Mouse (Mus musculus): ENCODE data around the gene Plcz1.

Plcz1 gene

DNA sequence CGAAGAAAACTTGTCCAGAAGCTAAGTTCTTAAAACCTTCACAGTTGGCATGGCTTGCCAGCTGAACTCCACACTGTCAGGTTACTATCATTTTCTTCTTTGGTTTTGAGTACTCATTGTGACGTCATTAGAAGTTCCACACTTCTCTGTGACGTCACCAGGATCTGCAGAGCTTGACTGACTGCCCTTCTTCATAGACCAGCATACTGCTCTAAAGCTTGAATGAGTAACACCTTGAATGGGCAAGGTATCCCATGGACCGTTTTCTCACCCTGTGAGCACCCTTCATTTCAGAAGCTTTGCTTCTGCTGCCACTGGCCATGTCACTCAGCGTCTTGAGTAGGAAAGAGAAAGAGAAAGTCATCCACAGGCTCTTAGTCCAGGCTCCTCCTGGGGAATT is at the start of gene Plcz1:
Gene Plcz1 (minus strand): TSS at position 101 of the 400 bp plus-strand sequence.
- DNase-seq (ENCODE audit: low spot score in 2 of 2): no peak

DNA sequence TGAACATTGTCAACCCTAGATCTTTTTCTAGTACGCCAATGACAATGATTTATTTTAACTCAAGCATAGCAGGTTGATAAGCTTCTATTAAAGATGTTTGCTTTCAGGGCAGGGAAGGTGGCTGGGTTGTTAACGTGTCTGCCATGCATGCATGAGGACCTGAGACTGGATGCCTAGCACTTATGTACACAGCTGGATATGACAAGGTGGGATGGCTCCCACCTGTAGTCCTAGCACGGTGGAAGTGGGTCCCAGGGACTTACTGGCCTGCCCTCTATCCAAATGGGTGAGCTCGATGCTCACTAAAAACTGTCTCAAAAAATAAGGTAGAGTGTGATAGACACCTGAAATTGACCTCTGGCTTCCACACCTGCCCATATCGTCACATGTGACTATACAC is 48.6 kb upstream of the Plcz1 start:
- no peak for DNase-seq (ENCODE audit: low spot score in 2 of 2)

DNA sequence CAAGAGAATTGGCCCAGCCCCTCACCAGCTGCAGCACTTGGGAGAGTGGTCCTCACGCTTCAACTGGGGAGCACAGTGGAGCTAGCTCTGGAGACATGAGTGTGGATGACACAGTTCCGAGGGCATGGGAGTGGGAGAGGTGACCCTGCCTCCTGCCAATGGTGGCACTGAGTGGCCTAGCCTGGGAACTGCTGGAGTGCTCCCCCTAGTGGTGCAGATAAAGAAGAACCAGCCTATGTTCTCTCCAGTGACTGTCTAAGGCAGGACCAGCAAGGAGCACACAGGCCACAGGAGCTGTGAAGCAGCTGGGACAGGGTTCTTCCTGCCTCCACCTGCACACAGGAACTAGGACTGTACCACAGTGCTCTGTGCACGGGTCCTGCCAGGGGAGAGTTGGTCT is 40.5 kb upstream of the Plcz1 start:
- DNase-seq (ENCODE audit: low spot score in 2 of 2): no peak

DNA sequence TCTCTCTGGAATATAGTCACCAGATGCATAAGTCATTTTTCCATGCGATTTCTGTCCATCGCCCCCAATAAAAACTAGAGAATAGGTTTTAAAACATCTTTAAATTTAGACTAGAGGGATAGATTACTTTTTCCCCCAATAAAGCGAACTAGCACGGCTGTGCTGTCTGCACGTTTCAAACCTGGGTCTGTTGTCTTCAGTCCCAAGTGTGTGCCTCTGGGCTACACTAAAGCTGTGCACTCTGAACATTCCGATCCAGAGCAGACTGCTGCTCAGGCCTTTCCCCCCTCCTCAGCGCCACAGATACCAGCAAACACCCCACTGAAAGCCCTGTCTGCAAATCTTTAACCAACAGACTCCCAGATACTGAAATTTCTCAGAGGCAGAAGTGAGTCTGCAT is 39.7 kb upstream of the Plcz1 start:
- DNase-seq (ENCODE audit: low spot score in 2 of 2): no peak

DNA sequence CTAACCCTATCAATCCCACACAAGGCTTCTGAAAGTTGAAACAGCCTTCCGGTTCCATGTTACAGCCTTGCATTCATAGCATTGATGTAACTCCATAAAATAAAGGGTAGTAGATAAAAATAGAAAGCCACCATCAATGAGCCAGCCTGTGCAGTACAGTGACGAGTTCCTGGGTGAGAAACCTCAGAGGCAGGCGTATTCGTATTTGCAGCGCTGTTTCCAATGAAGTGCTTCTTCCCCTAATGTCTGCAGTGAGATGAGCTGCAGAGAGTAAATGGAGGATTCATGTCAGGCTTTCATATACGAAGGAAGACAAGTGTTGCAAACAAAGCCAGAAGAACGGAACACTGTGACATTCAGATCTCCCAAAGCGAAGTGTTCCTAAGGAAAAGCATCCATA is 27.9 kb upstream of the Plcz1 start:
- DNase-seq (ENCODE audit: low spot score in 2 of 2): no peak

DNA sequence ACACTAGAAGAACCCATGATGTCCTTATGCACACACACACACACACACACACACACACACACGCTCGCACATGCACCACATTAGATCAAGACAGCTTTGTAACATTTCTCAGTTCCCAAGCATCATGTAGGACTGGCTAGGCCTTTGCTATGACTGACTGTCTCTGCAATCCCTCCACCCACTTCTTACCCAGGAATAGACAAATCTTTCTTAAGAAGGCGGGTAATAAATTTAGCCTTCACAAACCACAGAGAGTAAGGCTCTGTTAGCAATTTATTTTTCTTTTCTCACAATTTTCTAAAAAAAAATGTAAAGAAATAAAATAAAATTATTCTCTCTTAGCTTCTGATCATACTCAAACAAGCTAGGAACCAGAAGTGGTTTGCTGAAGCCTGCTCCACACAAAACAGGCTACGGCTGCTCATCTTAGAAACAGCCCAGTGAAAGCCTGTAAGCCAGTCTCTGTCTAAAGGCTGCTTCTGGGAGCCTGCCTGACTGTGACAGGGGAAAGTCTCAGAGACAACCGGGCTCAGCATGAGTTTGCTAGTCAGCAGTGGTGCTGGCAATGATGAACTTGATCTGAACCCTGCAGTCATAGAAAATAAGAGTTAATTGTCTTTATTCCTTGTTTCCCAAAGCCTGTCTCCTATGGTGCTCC is 13.1 kb upstream of the Plcz1 start:
- DNase-seq (ENCODE audit: low spot score in 2 of 2): peak in 1 of 2 experiments; percentile 12

DNA sequence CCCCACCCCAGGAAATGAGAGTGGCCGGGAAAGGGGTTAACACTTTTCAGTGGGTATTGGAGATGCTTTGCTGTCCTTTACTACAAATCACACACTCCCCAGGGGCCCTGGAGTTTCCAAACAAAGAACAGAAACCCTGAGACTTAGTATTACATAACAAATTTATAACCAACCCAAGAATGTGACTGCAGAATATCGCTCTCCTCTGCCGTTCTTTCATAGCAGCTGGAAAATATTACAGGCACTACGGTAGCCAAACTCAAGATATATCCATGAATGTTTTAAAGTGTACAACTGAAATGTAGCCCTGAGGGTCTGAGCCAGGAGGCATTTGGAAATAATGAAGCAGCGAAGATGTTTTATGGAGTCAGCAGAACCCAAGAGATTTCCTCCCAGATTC is 10.2 kb upstream of the Plcz1 start:
- DNase-seq (ENCODE audit: low spot score in 2 of 2): no peak

DNA sequence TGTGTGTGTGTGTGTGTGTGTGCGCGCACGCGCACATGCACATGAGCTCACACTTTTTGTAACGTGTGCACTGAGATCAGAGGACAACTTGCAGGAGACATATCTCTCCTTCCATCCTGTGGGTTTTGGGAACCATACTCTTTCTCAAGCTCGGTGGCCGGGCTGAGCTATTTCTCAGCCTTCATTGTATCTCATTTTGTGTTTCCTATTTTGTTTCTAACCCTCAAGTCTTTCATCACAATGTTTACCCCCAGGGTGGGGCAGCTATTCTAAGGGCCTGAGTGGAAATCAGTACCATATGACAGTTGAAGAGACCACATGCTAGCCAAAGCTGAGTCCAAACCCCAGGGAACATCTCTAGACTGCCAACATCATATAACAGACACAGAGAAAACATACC is 305 bp downstream of the Plcz1 start, which contains the start of gene Capza3:
Gene Capza3 (plus strand): TSS at position 301 of the 400 bp plus-strand sequence.
- no peak for DNase-seq (ENCODE audit: low spot score in 2 of 2)

DNA sequence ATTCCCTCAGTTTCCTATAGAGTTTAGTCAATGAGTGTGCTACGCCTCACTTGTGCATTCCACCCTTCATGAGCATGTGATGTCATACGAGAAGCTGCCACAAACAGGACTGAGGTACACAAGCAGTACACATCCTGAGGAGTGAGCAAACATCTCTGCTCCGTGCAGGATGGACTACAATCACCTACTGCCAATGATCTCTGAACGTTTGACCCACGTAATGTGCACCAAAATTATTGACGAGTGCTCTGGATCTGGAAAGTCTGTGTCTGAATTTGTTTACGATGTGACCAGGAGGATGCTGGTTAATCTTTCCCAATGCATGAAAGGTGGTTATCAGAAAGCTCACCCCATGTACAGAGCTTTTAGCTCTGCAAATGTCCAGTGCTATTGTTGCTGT is 16.9 kb downstream of the Plcz1 start:
- no peak for DNase-seq (ENCODE audit: low spot score in 2 of 2)

DNA sequence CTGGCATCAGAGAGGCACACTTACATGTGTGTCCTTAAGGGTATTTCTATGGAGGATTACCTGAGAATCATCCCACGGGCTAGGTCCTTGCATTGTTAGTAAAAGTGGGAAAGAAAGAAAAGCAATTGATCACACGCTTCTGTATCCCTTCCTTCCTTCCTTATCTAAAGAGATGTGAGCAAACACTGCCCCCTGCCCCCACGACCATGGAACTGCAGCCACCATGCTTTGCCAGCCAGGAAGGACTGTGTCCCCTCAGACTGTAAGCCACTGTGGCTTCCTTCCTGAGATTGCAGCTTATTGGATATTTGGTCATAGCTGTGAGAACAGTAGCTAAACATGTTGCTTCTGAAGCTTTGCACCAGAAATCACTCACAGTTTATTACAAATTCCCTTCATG is 36.1 kb downstream of the Plcz1 start:
- DNase-seq (ENCODE audit: low spot score in 2 of 2): no peak

DNA sequence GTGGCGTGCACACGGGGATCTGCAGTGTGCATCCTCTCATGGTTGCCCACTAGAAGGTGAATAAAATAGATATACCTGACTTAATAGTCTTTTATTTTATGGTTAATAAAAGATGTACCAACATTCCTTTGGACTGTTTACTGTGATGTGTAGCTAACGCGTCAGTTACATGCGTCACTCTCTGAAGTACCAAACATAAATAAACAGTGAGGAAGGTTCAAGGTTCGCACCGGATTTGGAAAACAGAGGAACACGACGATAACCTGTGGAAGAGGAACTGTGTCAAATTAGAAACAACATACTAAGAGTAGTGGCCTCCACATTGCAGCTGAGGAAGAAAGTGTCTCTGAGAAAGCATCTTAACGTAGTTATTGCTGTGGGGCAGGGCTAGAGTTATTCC is 51.7 kb downstream of the Plcz1 start:
- DNase-seq (ENCODE audit: low spot score in 2 of 2): no peak

DNA sequence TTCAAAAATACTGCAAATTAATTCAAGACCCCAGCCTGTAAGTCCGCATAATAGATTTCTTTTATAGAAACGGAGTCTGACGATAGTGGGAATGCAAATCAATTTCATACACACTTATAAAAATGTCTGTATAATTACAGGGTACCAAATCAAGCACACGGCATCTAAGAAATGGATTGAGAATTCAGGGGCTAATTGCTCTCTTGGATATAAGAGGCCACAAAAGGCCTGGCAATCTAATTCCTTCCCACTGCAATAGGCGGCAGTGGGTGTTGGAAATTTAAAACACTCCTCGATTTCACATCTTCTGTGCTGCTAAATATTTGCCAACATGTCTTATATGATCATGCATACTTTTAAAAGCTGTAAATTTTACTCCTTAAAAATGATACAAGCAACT is 52.2 kb downstream of the Plcz1 start:
- no peak for DNase-seq (ENCODE audit: low spot score in 2 of 2)

DNA sequence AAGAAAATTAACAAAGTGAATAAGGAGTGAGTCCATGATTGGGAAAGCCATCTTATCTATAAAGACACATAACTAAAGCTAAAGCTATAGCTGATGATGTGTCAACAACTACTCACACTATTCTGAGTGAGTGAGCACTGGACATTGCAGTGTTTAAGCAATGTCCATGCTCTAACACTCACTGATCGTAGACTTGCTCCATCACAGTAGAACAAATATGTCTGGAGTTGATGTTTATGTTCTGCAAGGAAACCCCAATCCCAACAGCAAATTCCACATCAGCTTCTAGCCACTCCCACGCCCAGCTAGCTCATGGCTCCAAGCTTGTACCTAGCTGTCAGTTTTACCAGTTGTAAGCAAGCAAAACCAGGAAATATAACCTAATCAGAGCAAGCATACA is 54.7 kb downstream of the Plcz1 start:
- no peak for DNase-seq (ENCODE audit: low spot score in 2 of 2)

DNA sequence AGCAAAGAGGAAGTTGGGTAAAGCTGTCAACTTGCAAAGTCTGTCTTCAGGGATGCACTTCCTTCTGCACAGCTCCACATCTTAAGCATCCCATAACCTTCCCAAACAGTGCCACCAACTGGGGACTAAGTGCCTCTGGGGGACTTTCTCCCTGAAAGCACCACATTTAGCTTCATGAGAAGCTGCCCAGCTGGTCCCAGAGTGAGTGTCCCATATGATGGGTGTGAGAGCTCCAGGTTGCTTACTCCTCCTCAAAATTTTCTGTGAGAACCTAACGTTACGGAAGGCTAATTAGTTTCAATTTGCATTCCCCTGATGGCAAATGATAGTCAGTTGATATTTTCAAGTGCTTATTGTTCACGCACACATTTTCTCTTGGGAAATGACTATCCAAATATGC is 57.2 kb downstream of the Plcz1 start:
- DNase-seq (ENCODE audit: low spot score in 2 of 2): no peak

DNA sequence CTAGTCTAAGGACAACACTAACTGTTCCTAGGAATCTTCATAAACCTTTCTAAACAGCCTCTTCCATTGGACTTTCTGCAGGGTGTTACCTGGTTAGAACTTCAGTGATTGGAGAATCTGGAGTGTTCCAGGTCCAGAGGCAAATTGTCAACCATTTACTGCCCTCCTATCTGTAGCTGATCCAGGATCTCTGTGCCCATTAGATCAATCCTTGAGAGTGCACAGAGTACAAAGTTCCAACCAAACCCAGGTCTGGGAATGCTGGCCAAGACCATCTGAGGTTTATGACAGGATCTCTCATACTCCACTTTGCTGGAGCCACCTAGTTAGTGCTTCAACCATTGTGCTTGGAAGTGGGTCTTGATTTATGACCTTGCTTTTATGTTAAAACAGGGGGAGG is 60.2 kb downstream of the Plcz1 start:
- no peak for DNase-seq (ENCODE audit: low spot score in 2 of 2)

DNA sequence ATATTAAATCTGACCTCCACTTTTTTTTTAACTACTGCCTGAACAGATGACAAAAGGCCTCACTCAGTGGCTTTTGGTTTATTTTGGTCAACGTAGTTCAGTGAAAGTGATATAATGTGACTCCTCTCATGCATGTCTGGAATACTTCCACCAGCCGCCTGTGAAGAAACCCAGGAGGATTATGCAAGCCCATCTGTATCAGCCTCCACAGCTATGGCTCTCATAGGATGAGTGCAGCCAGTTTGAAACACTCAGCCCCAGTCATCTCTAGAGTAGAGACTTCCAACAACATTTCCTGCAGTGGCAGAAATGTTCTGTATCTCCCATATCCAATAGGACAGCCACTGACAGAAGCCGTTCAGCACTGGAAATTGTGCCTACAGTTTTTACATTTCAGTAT is 63.1 kb downstream of the Plcz1 start:
- no peak for DNase-seq (ENCODE audit: low spot score in 2 of 2)

DNA sequence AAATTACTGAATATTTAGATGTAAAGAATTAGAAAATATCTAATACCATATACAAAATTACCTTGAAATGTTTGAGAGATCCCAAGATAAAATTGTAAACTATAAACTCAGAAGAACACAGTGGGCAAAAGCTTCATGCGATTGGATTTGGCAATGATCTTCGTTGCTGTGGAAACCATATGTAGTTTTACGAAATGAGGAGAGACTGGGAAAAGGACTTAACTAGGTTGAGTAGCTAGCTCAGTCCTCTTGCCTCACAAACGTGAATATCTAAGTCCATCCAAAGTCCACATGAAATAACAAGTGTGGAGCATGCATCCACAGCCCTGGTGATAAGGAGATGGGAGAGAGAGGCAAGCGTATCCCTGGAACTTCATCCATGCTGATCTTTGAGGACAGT is 66.6 kb downstream of the Plcz1 start:
- DNase-seq (ENCODE audit: low spot score in 2 of 2): no peak

DNA sequence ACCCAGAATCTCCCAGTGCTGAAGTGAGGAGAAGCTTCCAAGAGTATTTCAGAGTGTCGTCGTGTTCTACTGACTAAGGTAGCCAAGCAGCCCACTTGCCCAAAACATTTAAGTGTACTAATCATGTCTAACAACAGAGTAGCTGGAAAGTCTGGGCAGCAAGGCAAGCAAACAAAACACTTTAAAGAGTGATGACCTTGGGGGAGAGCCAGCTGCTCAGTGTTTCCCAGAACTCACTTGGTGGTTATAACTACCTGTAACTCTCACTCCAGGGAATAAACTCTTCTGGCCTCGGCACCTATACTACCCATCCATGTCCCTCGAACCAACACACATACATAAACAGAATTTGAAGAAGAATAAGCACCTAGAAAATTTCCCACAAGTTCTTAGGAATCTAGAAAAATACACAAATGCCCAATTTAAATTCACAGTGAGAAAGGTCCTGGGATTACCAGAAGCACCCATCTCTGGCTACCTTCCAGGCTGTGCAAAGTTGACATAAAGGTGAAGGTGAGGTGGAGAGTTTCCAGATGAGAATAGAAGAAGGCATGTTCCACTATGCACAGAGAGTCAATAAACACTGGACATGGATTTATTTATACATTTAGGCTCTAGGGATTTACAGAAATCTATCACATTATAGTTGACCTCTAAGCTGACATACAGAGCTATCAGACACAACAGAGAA is 69.5 kb downstream of the Plcz1 start:
- DNase-seq (ENCODE audit: low spot score in 2 of 2): no peak

DNA sequence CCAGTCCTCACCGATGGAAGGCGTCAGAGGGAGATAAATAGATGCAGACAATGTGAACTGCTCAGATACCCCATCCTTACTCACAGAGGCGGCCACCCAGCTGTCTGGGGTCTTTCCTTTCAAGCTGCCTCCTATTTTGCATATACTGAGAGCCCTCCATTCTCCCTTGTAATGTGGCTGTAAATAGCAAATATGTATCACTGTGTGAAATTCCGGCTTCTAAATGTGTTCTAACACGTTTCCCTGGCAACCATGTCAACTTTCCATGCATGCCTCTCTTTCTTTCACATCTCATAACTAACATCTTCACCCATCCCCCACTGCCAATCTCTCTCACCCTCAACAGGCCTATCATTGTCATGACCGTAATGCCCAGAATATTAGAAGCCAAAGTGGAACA is 74.6 kb downstream of the Plcz1 start:
- peak; percentile 13 to 32 for DNase-seq (ENCODE audit: low spot score in 2 of 2)

DNA sequence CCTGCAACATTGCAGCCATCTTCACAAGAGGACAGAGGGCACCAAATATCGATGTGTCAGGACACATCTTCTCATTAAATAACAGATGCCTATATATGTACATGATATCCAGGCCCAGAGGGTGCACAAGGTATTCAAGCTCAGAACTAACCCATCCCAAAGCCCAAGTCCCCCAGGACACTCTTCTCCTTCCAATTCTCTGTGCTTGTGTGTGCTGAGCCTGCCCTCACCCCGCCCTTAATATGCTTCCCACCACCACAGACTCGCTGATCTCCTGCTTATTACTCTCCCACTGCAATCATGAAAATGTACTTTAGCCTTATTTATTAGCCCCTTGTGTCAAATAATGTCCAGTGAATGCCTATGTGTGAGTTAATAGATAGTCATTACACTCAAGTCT is 76.4 kb downstream of the Plcz1 start:
- no peak for DNase-seq (ENCODE audit: low spot score in 2 of 2)

DNA sequence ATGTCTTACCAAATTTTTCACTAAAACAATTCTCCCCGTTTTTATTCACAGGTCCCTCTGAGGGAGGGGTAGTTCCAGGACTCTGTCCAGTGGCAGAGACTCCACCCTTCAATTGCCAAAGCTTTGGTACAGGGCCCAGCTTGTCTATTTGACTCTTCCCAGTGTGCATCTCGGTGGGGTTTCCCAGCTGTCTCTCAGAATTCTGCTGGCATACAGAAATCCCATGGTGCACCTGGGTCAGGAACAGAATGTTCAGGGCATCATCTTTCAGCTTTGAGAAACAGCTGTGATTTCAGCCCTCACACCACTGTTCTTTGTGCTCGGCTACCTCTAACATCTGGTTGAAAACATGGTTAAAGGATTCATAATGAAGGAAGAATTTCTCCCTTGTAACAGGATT is 77.5 kb downstream of the Plcz1 start:
- no peak for DNase-seq (ENCODE audit: low spot score in 2 of 2)

DNA sequence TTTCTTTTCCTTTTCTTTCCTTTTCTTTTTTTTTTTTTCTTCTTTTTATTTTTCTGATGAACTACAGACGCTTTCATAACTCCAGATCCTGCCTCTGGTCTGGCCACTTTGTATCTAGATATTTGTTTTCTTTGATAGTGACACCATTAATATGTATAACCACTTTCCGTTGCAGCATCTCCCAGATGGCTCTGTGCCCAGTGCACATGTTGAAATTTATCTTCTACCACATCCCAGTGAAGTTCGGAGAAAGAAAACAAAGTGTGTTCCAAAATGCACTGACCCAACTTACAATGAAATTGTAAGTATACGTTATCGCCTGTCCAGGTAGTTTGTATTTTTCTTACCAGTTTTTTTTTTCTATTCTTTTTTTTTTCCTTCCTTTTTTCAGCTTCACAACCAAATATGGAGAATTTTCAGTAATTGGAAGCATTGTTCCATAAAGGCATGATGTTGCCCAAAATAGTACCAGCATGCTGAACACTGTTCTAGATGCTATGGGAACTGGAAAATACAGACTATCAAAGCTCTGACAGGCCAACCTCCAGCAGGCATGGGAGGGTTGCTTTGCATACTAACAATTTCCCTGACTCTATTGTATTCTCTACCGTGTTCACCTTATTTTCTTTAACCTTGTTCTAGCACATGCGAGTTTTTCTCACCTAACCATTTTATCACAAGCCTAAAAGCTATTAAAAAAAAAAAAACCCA is 83.6 kb downstream of the Plcz1 start:
- no peak for DNase-seq (ENCODE audit: low spot score in 2 of 2)

DNA sequence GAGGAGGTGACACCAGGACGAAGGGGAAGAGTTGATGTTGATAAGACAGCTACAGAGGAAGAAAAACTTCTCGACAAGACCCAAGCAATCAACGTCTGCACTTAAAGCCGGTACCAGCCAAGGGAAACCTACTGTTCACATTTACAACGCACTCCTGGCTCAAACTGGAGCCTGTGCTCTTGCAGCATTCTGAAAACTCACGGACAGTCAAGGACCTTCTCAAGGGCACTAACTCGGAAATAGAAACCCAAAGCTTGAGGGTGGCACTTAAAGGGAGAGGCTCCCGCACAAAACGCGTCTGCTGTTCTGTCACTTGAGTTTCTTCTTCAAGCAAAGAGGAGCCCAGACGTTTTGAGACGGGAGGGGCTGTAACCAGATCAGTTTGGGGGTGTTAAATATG is 87.7 kb downstream of the Plcz1 start:
- DNase-seq (ENCODE audit: low spot score in 2 of 2): no peak

Measured in frontal cortex, postnatal 10 days (tissue).